Mouse (Mus musculus): ENCODE measurements at regions not wholly inside any gene's neighbourhood (a gene's known extent, or its start where the extent isn't known, plus 50 kb on each side); places are given as distances from the start of the nearest gene placed in this dataset.

DNA sequence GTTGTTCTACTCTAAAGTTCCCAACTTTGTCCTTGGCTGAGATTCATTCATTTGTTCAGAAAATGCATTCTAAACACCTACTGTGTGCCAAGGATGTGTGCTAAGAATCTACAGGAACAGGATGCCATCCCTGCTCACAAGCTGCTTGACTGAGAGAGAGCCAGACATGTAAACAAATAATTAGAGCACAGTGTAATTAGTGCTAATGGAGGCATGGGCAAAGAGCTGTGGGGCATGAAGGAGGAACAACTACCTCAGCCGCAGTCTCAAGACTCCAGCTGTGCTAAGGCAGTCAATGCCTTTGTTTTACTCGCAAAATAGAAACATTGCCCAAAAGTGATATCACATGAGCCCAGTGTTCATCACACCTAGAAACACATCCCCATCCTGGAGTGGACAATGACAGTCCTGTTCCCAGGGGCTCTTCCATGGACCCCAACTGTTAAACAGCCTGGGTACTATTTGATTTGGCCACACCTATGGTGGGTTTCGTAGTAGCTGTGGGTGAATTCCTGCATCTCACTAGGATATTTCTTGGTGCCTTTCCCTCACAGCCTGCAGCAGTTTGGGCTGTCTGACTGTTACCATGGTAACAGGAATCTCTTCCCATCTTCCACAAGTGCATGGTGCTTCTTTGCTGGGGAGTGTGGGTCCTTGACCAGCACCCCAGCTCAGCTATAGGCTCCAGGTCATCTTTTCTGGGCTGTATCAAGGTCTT, 125.9 kb upstream of the 1700012A03Rik start:
- no peak overlapping the region for H3K4me3 ChIP-seq
- TF ChIP-seq CEBPB (IDR thresholded peaks at IDR 0.05; ENCODE audit: insufficient read depth, poor library complexity, severe bottlenecking): no peak
- TF ChIP-seq USF1 (IDR thresholded peaks at IDR 0.05; ENCODE audit: low read depth): no peak
- no peak for TF ChIP-seq E2F4 (IDR thresholded peaks at IDR 0.05; ENCODE audit: insufficient read depth)
- TF ChIP-seq TCF12 (IDR thresholded peaks at IDR 0.05; ENCODE audit: insufficient read depth, poor library complexity, severe bottlenecking): no peak
- no peak for TF ChIP-seq MYOG (IDR thresholded peaks at IDR 0.05; ENCODE audit: control insufficient read depth in 1 of 3, insufficient read depth in 1 of 3, insufficient read length in 2 of 3, low read depth in 2 of 3)
- no peak for TF ChIP-seq POLR2AphosphoS2 (IDR thresholded peaks at IDR 0.05; ENCODE audit: insufficient read length, low read depth)
- TF ChIP-seq MAX (IDR thresholded peaks at IDR 0.05; ENCODE audit: low read depth): no peak
- no peak for TF ChIP-seq MYOD1 (IDR thresholded peaks at IDR 0.05; ENCODE audit: control insufficient read depth in 1 of 3, insufficient read length in 2 of 3, low read depth in 2 of 3)
- no peak for TF ChIP-seq REST (IDR thresholded peaks at IDR 0.05; ENCODE audit: insufficient read depth, insufficient read length)
- H3ac ChIP-seq (ENCODE audit: control insufficient read depth, insufficient read length): no peak overlapping the region
- H3K36me3 ChIP-seq (ENCODE audit: control insufficient read depth, insufficient read depth): no peaks in the 10 kb centered on the region
- H3K4me2 ChIP-seq (ENCODE audit: low read depth): no peak overlapping the region
- H3K79me2 ChIP-seq (ENCODE audit: control insufficient read depth, insufficient read depth): no peaks in the 10 kb centered on the region
- no peaks in the 10 kb centered on the region for H3K27me3 ChIP-seq (ENCODE audit: control insufficient read depth, insufficient read depth, insufficient read length)

DNA sequence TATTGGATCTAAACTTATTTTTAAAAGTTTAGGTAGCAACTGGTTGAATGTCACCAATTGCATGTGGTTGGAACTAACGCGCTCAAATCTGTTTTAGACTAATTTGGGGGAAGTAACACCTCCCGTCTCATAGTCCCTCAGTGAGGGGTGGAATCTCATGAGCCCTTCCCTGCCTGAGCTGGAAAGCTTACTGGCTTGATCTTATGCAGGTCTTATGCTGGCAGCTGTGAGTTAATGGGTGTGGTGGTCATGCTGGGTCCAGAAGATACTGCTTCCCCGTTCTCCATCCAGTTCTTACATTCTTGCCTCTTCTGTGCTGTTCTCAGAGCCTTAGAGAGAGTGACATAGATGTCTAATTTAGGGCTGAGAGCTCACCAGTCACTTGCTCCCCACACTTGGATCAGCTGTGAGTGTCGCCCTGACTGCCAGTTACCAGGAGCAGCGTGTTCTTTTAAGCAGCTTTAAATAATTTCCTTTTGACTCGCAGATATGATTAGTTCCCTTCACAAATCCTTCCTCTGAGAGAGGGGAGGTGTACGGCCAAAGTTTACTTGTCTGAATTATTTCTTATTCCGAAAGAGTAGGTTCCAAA, 128.4 kb upstream of the 1700012A03Rik start:
- no peaks in the 10 kb centered on the region for H3K79me2 ChIP-seq (ENCODE audit: control insufficient read depth, insufficient read depth)
- no peak overlapping the region for H3K4me2 ChIP-seq (ENCODE audit: low read depth)
- no peaks in the 10 kb centered on the region for H3K36me3 ChIP-seq (ENCODE audit: control insufficient read depth, insufficient read depth)
- no peak overlapping the region for H3ac ChIP-seq (ENCODE audit: control insufficient read depth, insufficient read length)
- TF ChIP-seq POLR2AphosphoS2 (IDR thresholded peaks at IDR 0.05; ENCODE audit: insufficient read length, low read depth) (no peak), TCF3 (IDR thresholded peaks at IDR 0.05; ENCODE audit: insufficient read length, low read depth) (no peak), REST (IDR thresholded peaks at IDR 0.05; ENCODE audit: insufficient read depth, insufficient read length) (no peak), USF1 (IDR thresholded peaks at IDR 0.05; ENCODE audit: low read depth) (no peak), POLR2A (IDR thresholded peaks at IDR 0.05; ENCODE audit: insufficient read length, low read depth) (no peak), MAX (IDR thresholded peaks at IDR 0.05; ENCODE audit: low read depth) (no peak), SRF (IDR thresholded peaks at IDR 0.05; ENCODE audit: control insufficient read depth, insufficient read length, low read depth) (no peak), CEBPB (IDR thresholded peaks at IDR 0.05; ENCODE audit: insufficient read depth, poor library complexity, severe bottlenecking) (no peak), MYOD1 (IDR thresholded peaks at IDR 0.05; ENCODE audit: control insufficient read depth in 1 of 3, insufficient read length in 2 of 3, low read depth in 2 of 3) (no peak), E2F4 (IDR thresholded peaks at IDR 0.05; ENCODE audit: insufficient read depth) (no peak), TCF12 (IDR thresholded peaks at IDR 0.05; ENCODE audit: insufficient read depth, poor library complexity, severe bottlenecking) (no peak), MYOG (IDR thresholded peaks at IDR 0.05; ENCODE audit: control insufficient read depth in 1 of 3, insufficient read depth in 1 of 3, insufficient read length in 2 of 3, low read depth in 2 of 3) (no peak)
- H3K4me3 ChIP-seq: no peak overlapping the region
- H3K27me3 ChIP-seq (ENCODE audit: control insufficient read depth, insufficient read depth, insufficient read length): no peaks in the 10 kb centered on the region

DNA sequence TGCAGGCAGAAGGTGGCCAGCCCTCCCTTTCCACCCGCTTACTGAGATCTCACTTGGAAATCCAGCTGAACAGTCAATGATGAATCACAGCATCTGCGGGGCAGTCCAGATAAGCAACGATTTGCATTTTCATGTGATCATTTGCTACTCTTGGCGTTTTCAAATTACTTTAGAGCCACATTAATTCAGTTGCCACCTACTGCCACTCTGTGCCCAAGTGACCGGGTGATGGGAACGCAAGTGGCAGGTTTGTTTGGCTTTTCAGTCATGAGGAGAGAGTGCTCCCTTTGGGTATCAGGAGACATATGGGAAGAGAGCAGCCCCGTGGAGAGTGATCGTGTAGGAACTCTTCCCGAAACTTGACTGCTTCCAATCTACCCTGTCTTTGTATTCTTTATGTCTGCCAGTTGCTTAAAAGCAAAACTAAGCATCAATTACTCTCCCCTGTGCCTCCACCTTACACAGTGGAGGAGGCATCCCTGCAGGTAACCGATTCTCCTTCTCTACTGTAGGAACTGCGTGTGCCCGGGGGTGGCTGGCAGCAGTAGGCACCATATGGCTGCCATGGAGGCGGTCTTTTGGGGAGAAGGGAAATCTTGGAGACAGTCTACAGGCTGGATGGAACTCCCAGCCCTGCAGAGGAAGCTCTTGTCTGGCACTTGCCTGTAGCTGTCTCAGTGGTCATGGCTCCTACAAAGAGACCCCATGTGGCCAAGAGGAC, 132.5 kb upstream of the 1700012A03Rik start:
- Histone ChIP-seq H3K4me2 (ENCODE audit: low read depth) (no peak overlapping the region), H3K79me2 (ENCODE audit: control insufficient read depth, insufficient read depth) (no peaks in the 10 kb centered on the region)
- TF ChIP-seq USF1 (IDR thresholded peaks at IDR 0.05; ENCODE audit: low read depth) (no peak), CEBPB (IDR thresholded peaks at IDR 0.05; ENCODE audit: insufficient read depth, poor library complexity, severe bottlenecking) (no peak), MAX (IDR thresholded peaks at IDR 0.05; ENCODE audit: low read depth) (no peak), REST (IDR thresholded peaks at IDR 0.05; ENCODE audit: insufficient read depth, insufficient read length) (no peak), POLR2A (IDR thresholded peaks at IDR 0.05; ENCODE audit: insufficient read length, low read depth) (no peak), E2F4 (IDR thresholded peaks at IDR 0.05; ENCODE audit: insufficient read depth) (no peak), TCF12 (IDR thresholded peaks at IDR 0.05; ENCODE audit: insufficient read depth, poor library complexity, severe bottlenecking) (no peak), TCF3 (IDR thresholded peaks at IDR 0.05; ENCODE audit: insufficient read length, low read depth) (no peak), SRF (IDR thresholded peaks at IDR 0.05; ENCODE audit: control insufficient read depth, insufficient read length, low read depth) (no peak), MYOG (IDR thresholded peaks at IDR 0.05; ENCODE audit: control insufficient read depth in 1 of 3, insufficient read depth in 1 of 3, insufficient read length in 2 of 3, low read depth in 2 of 3) (no peak), MYOD1 (IDR thresholded peaks at IDR 0.05; ENCODE audit: control insufficient read depth in 1 of 3, insufficient read length in 2 of 3, low read depth in 2 of 3) (no peak), POLR2AphosphoS2 (IDR thresholded peaks at IDR 0.05; ENCODE audit: insufficient read length, low read depth) (no peak)

DNA sequence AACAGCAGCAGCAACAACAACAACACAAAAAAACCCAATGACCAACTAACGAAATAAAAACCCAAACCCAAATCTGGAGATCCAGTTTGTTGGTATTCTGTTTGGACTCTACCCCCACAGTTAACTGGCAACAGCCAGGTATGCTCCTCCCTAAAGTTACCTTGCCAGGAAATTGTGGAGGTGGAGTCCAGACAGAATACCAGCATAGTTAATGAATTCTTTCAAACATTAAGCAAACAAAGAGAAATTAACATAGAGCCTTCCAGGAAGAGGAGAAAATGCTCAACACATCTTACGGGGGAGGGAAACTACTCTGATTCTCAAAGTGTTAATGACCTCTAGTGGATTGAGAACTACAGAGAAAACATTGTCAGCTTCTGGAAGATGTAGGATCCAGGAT, 148.3 kb upstream of the 1700012A03Rik start:
- H3K36me3 ChIP-seq (ENCODE audit: control insufficient read depth, insufficient read depth): no peaks in the 10 kb centered on the region
- no peak overlapping the region for H3ac ChIP-seq (ENCODE audit: control insufficient read depth, insufficient read length)
- H3K79me2 ChIP-seq (ENCODE audit: control insufficient read depth, insufficient read depth): no peaks in the 10 kb centered on the region
- no peaks in the 10 kb centered on the region for H3K27me3 ChIP-seq (ENCODE audit: control insufficient read depth, insufficient read depth, insufficient read length)
- H3K4me2 ChIP-seq (ENCODE audit: low read depth): no peak overlapping the region
- TF ChIP-seq POLR2AphosphoS2 (IDR thresholded peaks at IDR 0.05; ENCODE audit: insufficient read length, low read depth) (no peak), USF1 (IDR thresholded peaks at IDR 0.05; ENCODE audit: low read depth) (no peak), SRF (IDR thresholded peaks at IDR 0.05; ENCODE audit: control insufficient read depth, insufficient read length, low read depth) (no peak), CEBPB (IDR thresholded peaks at IDR 0.05; ENCODE audit: insufficient read depth, poor library complexity, severe bottlenecking) (no peak), REST (IDR thresholded peaks at IDR 0.05; ENCODE audit: insufficient read depth, insufficient read length) (no peak), E2F4 (IDR thresholded peaks at IDR 0.05; ENCODE audit: insufficient read depth) (no peak), MYOD1 (IDR thresholded peaks at IDR 0.05; ENCODE audit: control insufficient read depth in 1 of 3, insufficient read length in 2 of 3, low read depth in 2 of 3) (no peak), MAX (IDR thresholded peaks at IDR 0.05; ENCODE audit: low read depth) (no peak), MYOG (IDR thresholded peaks at IDR 0.05; ENCODE audit: control insufficient read depth in 1 of 3, insufficient read depth in 1 of 3, insufficient read length in 2 of 3, low read depth in 2 of 3) (no peak), TCF12 (IDR thresholded peaks at IDR 0.05; ENCODE audit: insufficient read depth, poor library complexity, severe bottlenecking) (no peak), POLR2A (IDR thresholded peaks at IDR 0.05; ENCODE audit: insufficient read length, low read depth) (no peak)
- no peak overlapping the region for H3K4me3 ChIP-seq

More for the DNA sequence above, 132.5 kb upstream of the 1700012A03Rik start:
- Histone ChIP-seq H3K4me3 (no peak overlapping the region), H3ac (ENCODE audit: control insufficient read depth, insufficient read length) (no peak overlapping the region), H3K27me3 (ENCODE audit: control insufficient read depth, insufficient read depth, insufficient read length) (no peaks in the 10 kb centered on the region), H3K36me3 (ENCODE audit: control insufficient read depth, insufficient read depth) (no peaks in the 10 kb centered on the region)

All from myocyte (in vitro differentiated cells).